Mouse (Mus musculus) hindbrain, postnatal 0 days (tissue): Measurements from ENCODE around the gene Ezh1. TPM values are rescaled to one million over a fixed set of nuclear protein-coding genes. Genes with fewer than 3 reads are reported as not detected.
A peak's percentile ranks its signal among the peaks of the same experiment; 100 is the strongest.

ENCODE experiments used
- ATAC-seq: fragments of 200-750 bp; cut with Nextera tagmentation; 2 replicates; pipeline ENCODE4 v1.8.0; 2017; ENCODE audit warnings: mild to moderate bottlenecking, moderate TSS enrichment, moderate library complexity
- DNase-seq: peaks from one replicate; pipeline ENCODE4 v3.0.0-alpha.2; 2015; ENCODE audit warnings: low spot score
- H3K27ac ChIP-seq: fragments of 300-500 bp; sonication (generic); 2 replicates; pipeline ENCODE4 v1.5.1; 2014; ENCODE audit warnings: mild to moderate bottlenecking
- H3K27me3 ChIP-seq: fragments of 300-500 bp; sonication (generic); 2 replicates; pipeline ENCODE4 v1.6.1; 2014; ENCODE audit warnings: low read length, mixed read lengths; ENCODE audit not compliant: insufficient read depth
- H3K36me3 ChIP-seq: fragments of 300-500 bp; sonication (generic); 2 replicates; pipeline ENCODE4 v1.6.1; 2014; ENCODE audit warnings: low read length, mixed read lengths; ENCODE audit not compliant: insufficient read depth
- H3K4me1 ChIP-seq: fragments of 300-500 bp; sonication (generic); 2 replicates; pipeline ENCODE4 v1.6.1; 2014; ENCODE audit warnings: antibody characterized with exemption, low read length, mixed read lengths; ENCODE audit not compliant: insufficient read depth
- H3K4me2 ChIP-seq: fragments of 300-500 bp; sonication (generic); 2 replicates; pipeline ENCODE4 v1.6.1; 2014; ENCODE audit warnings: low read depth, mild to moderate bottlenecking, low read length, moderate library complexity, mixed read lengths
- H3K4me3 ChIP-seq: fragments of 300-500 bp; sonication (generic); 2 replicates; pipeline ENCODE4 v1.5.1; 2014; ENCODE audit warnings: low read length
- H3K9ac ChIP-seq: fragments of 300-500 bp; sonication (generic); replicated peaks from 2 replicates; pipeline ENCODE4 v1.6.1; 2014; ENCODE audit warnings: mild to moderate bottlenecking, low read length, moderate library complexity, mixed read lengths
- H3K9me3 ChIP-seq: fragments of 300-500 bp; sonication (generic); 2 replicates; pipeline ENCODE4 v1.6.1; 2016; ENCODE audit warnings: low read length, mixed read lengths
- CTCF ChIP-seq: IDR thresholded peaks from 2 replicates; pipeline ENCODE4 v1.5.1; 2016; ENCODE audit warnings: antibody characterized with exemption, control low read depth, low read depth
- WGBS: fragments of 180-500 bp; shearing (Covaris S2); extraction: QIAGEN DNeasy Blood & Tissue Kit; methylation state at CpG from one replicate; pipeline ENCODE4 v1.1.7; 2014; 5-methylcytosine and 5-hydroxymethylcytosine counted together
- polyA plus RNA-seq: library from polyadenylated mRNA; unstranded; fragments of >200 nt; fragmentation: Nextera tagmentation; extraction: Ambion mirVana; gene quantifications from 2 replicates; pipeline ENCODE4 v1.2.1, GENCODE M21; 2015
- total RNA-seq: library from RNA; depleted of rRNA; stranded (reverse); fragments of >200 nt; gene quantifications from 2 replicates; pipeline ENCODE4 v1.2.3, GENCODE M21; 2014

The Ezh1 gene
- total and polyA plus RNA-seq, 2 experiments from 2014 or later = 22.2 to 26.7 TPM

DNA sequence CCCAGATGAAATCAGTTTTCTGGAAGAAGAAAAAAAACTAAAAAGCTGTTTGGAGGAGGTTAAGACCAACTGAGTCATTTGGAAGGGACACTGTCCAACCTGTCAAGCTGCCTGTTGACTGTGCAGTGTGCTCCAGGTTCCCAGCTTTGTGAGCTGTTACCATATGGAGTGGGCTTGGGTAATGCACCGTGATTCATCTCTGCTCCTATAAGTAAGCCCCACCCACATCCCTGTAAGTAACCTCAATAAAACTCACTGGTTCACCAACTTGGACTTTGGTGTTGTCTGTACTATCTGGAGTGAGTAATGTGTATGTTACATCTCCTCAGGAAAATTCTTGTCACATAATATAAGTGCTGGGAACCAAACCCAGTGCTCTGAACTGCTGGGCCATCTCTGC is 73.4 kb downstream of the Ezh1 start:
- TF ChIP-seq CTCF = no peak
- no peaks in the 10 kb centered on the region for H3K4me1 ChIP-seq
- H3K36me3 ChIP-seq = no peaks in the 10 kb centered on the region
- no peak overlapping the region for H3K4me3 ChIP-seq
- no peak overlapping the region for H3K27ac ChIP-seq
- H3K27me3 ChIP-seq = no peaks in the 10 kb centered on the region
- H3K9me3 ChIP-seq = no peaks in the 10 kb centered on the region
- 81% methylated on average over 1 of the region's 1 CpGs for WGBS
- H3K9ac ChIP-seq = no peak overlapping the region
- ATAC-seq (no peak), DNase-seq (no peak)
- H3K4me2 ChIP-seq = no peak overlapping the region

DNA sequence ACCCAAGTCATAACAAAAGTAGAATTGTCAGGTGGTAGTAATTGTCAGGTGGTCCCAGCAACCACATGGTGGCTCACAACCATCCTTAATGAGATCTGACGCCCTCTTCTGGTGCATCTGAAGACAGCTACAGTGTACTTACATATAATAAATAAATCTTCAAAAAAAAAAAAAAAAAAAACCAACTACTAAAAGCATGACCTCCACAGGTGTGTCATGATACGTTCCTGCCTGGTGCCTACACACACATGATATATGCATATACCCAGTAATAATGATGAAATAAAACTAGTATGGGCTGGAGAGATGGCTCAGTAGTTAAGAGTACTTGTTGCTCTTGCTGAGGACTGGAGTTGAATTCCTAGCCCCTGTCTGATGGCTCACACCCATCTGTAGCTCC is 75.2 kb downstream of the Ezh1 start:
- no peak for TF ChIP-seq CTCF
- H3K4me3 ChIP-seq = no peak overlapping the region
- H3K4me1 ChIP-seq = no peaks in the 10 kb centered on the region
- no peak overlapping the region for H3K9ac ChIP-seq
- WGBS = 50% methylated on average over 2 of the region's 2 CpGs
- no peaks in the 10 kb centered on the region for H3K36me3 ChIP-seq
- ATAC-seq (no peak), DNase-seq (no peak)
- no peaks in the 10 kb centered on the region for H3K9me3 ChIP-seq
- H3K27me3 ChIP-seq = no peaks in the 10 kb centered on the region
- H3K4me2 ChIP-seq = no peak overlapping the region
- no peak overlapping the region for H3K27ac ChIP-seq

DNA sequence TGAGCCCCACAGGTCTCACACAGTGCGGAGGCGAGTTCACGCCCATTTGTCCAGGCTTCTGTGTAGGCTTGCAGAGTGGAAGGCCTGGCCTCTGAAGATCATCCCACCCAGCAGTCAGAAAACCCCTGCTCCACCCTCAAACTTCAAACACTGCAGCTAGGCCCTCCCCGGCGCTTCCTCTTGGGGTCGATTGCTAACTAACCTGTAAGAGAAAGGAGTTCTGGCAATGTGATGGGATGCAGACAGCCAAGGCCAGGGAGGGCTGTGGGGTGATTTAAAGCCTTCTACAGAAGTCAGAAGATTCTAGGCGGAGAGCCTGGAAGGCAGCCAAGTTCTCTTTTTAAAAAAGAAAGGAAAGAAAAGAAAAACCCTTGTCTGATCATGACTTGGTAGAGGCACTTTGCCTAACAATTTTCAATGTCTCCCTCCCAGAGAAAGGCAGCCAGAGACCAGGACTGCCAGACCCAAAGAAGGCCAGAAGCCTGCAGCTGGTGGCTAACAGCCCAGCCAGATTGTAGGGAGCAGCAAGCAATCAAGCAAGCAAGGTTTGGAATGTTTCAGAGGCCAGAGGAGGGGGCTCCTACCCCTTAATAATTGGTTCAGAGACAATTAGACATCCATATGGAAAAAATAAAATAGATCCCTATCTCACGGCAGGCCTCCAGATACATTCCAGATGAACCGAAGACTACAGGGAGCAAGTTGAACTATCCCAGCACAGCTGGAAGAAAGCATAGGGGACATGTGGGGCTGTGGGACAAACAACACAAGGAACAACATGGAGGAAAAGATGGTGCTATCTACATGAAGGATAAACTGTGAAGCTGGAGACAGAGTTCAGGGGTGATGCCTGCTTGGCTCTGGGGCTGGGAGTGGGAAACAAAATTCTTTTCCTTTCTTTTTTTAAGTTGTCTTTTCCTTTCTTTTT is 76.8 kb downstream of the Ezh1 start:
- H3K4me3 ChIP-seq = no peak overlapping the region
- no peaks in the 10 kb centered on the region for H3K36me3 ChIP-seq
- 41% methylated on average over 9 of the region's 9 CpGs for WGBS
- DNase-seq (peak; percentile 69), ATAC-seq (no peak)
- H3K9me3 ChIP-seq = no peaks in the 10 kb centered on the region
- no peak overlapping the region for H3K4me2 ChIP-seq
- peak overlapping the region; percentile 41 for H3K27ac ChIP-seq
- no peak for TF ChIP-seq CTCF
- no peaks in the 10 kb centered on the region for H3K27me3 ChIP-seq
- no peaks in the 10 kb centered on the region for H3K4me1 ChIP-seq
- no peak overlapping the region for H3K9ac ChIP-seq

DNA sequence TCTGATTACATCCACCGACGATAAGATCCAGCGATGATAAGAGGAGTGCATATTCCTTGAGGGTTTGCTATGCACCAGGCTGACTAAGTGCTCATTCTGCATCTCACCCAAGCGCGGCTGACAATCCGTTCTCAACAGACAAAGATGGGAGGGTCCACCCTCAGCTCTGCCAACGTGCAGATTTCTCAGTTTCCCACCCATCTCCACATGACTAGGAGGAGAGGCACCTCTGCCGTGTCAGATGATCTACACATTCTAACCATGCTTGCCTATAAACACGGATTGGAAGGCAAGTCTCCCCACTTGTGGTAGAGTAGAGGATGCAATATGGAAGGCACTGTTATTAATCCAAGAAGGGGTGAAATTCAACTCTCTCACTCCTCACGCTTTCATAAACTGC is 77.5 kb downstream of the Ezh1 start:
- no peaks in the 10 kb centered on the region for H3K9me3 ChIP-seq
- ATAC-seq (no peak), DNase-seq (no peak)
- H3K4me2 ChIP-seq = no peak overlapping the region
- no peaks in the 10 kb centered on the region for H3K36me3 ChIP-seq
- H3K27me3 ChIP-seq = no peaks in the 10 kb centered on the region
- no peak overlapping the region for H3K4me3 ChIP-seq
- 0 out of 2 replicates have a peak, but pooled peaks cover under 1% of the 10 kb centered on the region for H3K4me1 ChIP-seq
- TF ChIP-seq CTCF = no peak
- 72% methylated on average over 10 of the region's 10 CpGs for WGBS
- peak overlapping the region; percentile 41 for H3K27ac ChIP-seq
- no peak overlapping the region for H3K9ac ChIP-seq

DNA sequence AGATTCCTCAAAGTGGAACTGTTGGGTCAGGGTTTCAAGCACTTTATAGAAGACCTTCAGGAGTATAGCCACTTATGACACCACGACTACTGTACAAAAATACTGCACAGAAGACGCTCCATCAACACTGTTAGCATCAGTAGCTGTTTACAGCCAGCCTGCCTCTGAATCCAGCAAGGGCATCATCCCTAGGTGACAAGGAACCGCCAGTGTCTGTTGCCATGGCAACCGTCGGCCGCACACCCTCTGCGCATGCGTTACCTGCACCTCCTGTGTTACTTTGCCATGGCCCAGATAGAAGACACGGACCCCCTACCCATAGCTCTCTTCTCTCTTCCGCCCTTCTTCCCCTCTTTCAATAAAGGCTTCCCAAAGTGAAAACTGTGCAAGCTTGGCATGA is 79.9 kb downstream of the Ezh1 start:
- no peak for TF ChIP-seq CTCF
- ATAC-seq (peak; percentile 59; the same call in 1 of the 2 replicates), DNase-seq (peak; percentile 88)
- H3K4me1 ChIP-seq = peaks cover 5% of the 10 kb centered on the region; the same call in 1 of the 2 replicates
- H3K9ac ChIP-seq = no peak overlapping the region; the same call in 1 of the 2 replicates
- H3K27ac ChIP-seq = peak overlapping the region; percentile 48
- 0 out of 2 replicates have a peak overlapping the region, but pooled peaks have one; percentile 16 for H3K4me2 ChIP-seq
- H3K4me3 ChIP-seq = no peak overlapping the region
- 13% methylated on average over 10 of the region's 10 CpGs for WGBS
- no peaks in the 10 kb centered on the region for H3K27me3 ChIP-seq
- H3K36me3 ChIP-seq = no peaks in the 10 kb centered on the region
- H3K9me3 ChIP-seq = no peaks in the 10 kb centered on the region

DNA sequence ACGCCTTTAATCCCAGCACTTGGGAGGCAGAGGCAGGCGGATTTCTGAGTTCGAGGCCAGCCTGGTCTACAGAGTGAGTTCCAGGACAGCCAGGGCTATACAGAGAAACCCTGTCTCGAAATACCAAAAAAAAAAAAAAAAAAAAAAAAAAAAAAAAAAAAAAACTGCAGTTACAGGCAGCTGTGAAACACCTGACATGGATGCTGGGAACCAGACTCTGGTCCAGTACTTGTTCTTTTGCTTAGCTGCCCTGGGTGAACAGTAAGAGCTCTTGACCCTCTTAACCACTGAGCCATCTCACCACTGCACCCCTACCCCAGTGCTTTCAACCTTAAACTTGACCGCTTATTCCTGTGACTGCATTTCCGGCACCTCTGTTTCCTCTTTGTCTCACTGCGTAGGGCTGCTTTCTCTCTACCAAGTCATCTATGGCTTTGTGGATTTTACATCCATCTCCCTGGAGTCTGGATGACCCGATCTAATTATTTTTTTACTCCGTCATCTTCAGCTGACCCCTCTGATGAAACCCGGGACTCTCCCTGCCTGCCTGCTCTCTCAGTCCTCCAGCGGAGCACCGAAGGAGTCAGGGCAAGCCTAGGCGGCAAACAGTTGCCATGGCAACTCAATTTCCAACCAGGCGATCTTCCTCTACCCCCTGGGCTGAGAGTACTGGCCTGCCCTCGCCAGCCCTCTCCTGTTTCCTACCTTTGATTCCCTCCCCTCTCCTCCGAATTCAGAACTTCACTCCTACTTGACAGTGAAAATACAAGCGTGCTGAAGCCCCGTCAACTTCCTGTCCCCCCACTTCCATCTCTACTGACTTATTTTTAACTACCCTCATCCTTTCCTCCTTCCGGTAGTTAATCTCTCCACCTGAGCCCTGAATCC is 82.7 kb downstream of the Ezh1 start:
- WGBS = 18% methylated on average over 18 of the region's 19 CpGs
- Histone ChIP-seq H3K27me3 (no peaks in the 10 kb centered on the region), H3K4me3 (peak overlapping the region; percentile 25), H3K27ac (peak overlapping the region; percentile 51; the same call in 1 of the 2 replicates), H3K9ac (0 out of 2 replicates have a peak overlapping the region, but pooled peaks have one; percentile 28), H3K36me3 (no peaks in the 10 kb centered on the region), H3K9me3 (no peaks in the 10 kb centered on the region), H3K4me1 (peaks cover 5% of the 10 kb centered on the region; the same call in 1 of the 2 replicates), H3K4me2 (peak overlapping the region; percentile 55)
- ATAC-seq (peak; percentile 57; the same call in 1 of the 2 replicates), DNase-seq (peak; percentile 76)
- no peak for TF ChIP-seq CTCF
